38 mouse cellular contexts compared by ENCODE assay signal in genomic region chr2:5015527-5015926, GRCm38 (mm10). TPM values are rescaled to one million over a fixed set of nuclear protein-coding genes. Genes with fewer than 3 reads are reported as not detected.
"Had no signal": no experiment of that assay in that cellular context is flagged by ENCODE, and none has a peak within 500 bp of the region (broad histone marks: within the 10 kb centered on the region; RNA-seq: fewer than 3 reads in every experiment).

No protein-coding gene starts in this region.

- H3K4me3 ChIP-seq: left cerebral cortex, adult 2 months; limb, embryonic 12.5 days; limb, embryonic 13.5 days; limb, embryonic 15.5 days; liver, embryonic 13.5 days; liver, embryonic 15.5 days; lung, embryonic 15.5 days; megakaryocyte, embryonic 14.5 days; midbrain, embryonic 10.5 days; midbrain, embryonic 12.5 days; midbrain, embryonic 13.5 days; midbrain, embryonic 15.5 days; myocyte; neural tube, embryonic 12.5 days had no signal

- H3K9ac ChIP-seq: limb, embryonic 12.5 days; limb, embryonic 13.5 days; limb, embryonic 15.5 days; liver, embryonic 13.5 days; liver, embryonic 14.5 days; liver, embryonic 15.5 days; liver, postnatal 0 days; lung, embryonic 14.5 days; lung, embryonic 15.5 days; midbrain, embryonic 12.5 days; midbrain, embryonic 13.5 days; midbrain, embryonic 15.5 days; neural tube, embryonic 12.5 days had no signal

- H3K27ac ChIP-seq: left cerebral cortex, adult 2 months; limb, embryonic 12.5 days; limb, embryonic 13.5 days; limb, embryonic 15.5 days; liver, embryonic 14.5 days; liver, embryonic 15.5 days; lung, embryonic 15.5 days; macrophage; midbrain, embryonic 10.5 days; midbrain, embryonic 12.5 days; midbrain, embryonic 13.5 days; midbrain, embryonic 15.5 days; neural tube, embryonic 12.5 days had no signal

- H3K9me3 ChIP-seq: limb, embryonic 12.5 days; limb, embryonic 13.5 days; limb, embryonic 15.5 days; liver, embryonic 13.5 days; liver, embryonic 15.5 days; lung, embryonic 15.5 days; megakaryocyte, embryonic 14.5 days; midbrain, embryonic 10.5 days; midbrain, embryonic 12.5 days; midbrain, embryonic 13.5 days; midbrain, embryonic 15.5 days; neural tube, embryonic 12.5 days had no signal

- H3K36me3 ChIP-seq: limb, embryonic 15.5 days; lung, embryonic 15.5 days; midbrain, embryonic 12.5 days; midbrain, embryonic 13.5 days; midbrain, embryonic 15.5 days; neural tube, embryonic 12.5 days had no signal

- ATAC-seq: liver, postnatal 0 days; lung, postnatal 0 days; midbrain, embryonic 13.5 days; midbrain, embryonic 15.5 days; midbrain, embryonic 16.5 days had no signal

- H3K27me3 ChIP-seq: limb, embryonic 12.5 days; limb, embryonic 13.5 days; limb, embryonic 15.5 days; liver, embryonic 13.5 days; liver, embryonic 15.5 days; lung, embryonic 15.5 days; megakaryocyte, embryonic 14.5 days; midbrain, embryonic 12.5 days; midbrain, embryonic 13.5 days; midbrain, embryonic 15.5 days; neural tube, embryonic 12.5 days had no signal

- H3K4me2 ChIP-seq: limb, embryonic 12.5 days; limb, embryonic 13.5 days; limb, embryonic 15.5 days; liver, embryonic 11.5 days; liver, embryonic 13.5 days; liver, embryonic 15.5 days; lung, embryonic 14.5 days; lung, embryonic 15.5 days; midbrain, embryonic 11.5 days; midbrain, embryonic 12.5 days; midbrain, embryonic 13.5 days; midbrain, embryonic 15.5 days; neural tube, embryonic 12.5 days had no signal

- DNase-seq: left cerebral cortex, postnatal 4 days; liver; liver, embryonic 13.5 days; liver, postnatal 0 days; lung, adult 18-20 months; lung, adult 2 months; lung, embryonic 14.5 days; lung, postnatal 10 days; lung, postnatal 14 days; lung, postnatal 36 days; lung, postnatal 4 days; midbrain, embryonic 14.5 days had no signal

RNA-seq across cellular contexts. Expression of gene Ucma, which starts 39.6 kb away (rescaled TPM):
- total RNA-seq: megakaryocyte progenitor cell, adult 5-6 weeks; megakaryocyte, adult 5-6 weeks; megakaryocyte-erythroid progenitor cell, adult 5-6 weeks; monocyte, adult 5-6 weeks had no signal
- polyA plus RNA-seq: limb, embryonic 11.5 days; limb, embryonic 12.5 days; liver, embryonic 11.5 days; liver, embryonic 13.5 days; liver, embryonic 14.5 days; liver, embryonic 16.5 days; liver, postnatal 0 days; lung, embryonic 14.5 days; lung, embryonic 16.5 days; lung, postnatal 0 days; macrophage; midbrain, embryonic 10.5 days; midbrain, embryonic 11.5 days; midbrain, embryonic 12.5 days; midbrain, embryonic 13.5 days; neural tube, embryonic 12.5 days had no signal
